Comparison of ENCODE assay signal across 8 mouse cellular contexts in genomic region chr1:75435475-75436328, GRCm38 (mm10). TPM values are rescaled to one million over a fixed set of nuclear protein-coding genes. Genes with fewer than 3 reads are reported as not detected.
A peak's percentile ranks its signal among the peaks of the same experiment; 100 is the strongest.
DNase-seq lines count a peak whose midpoint lies in the region; ATAC-seq and TF ChIP-seq lines count a peak whose summit lies in the region.

Gene Gmppa (plus strand): TSS chr1:75435930.

- peak; percentile 93 for DNase-seq in MEL (ENCODE audit: low read depth, low spot score)
- peak; percentile 78 for DNase-seq in cerebellum, adult 11-12 months
- DNase-seq in forelimb bud, embryonic 11.5 days (ENCODE audit: low read depth, low spot score): peak; percentile 86
- peak; percentile 81 for DNase-seq in heart, postnatal 4 days
- DNase-seq in layer of hippocampus, adult 2 months (ENCODE audit: low spot score in 2 of 2): peak; percentile 81 to 87
- DNase-seq in lung, embryonic 14.5 days: peak; percentile 96
- DNase-seq in thymus, postnatal 0 days (ENCODE audit: low spot score): peak; percentile 72

- peak within 1 kb of the TSS; percentile 51 for H3K27ac ChIP-seq in MEL (ENCODE audit: control insufficient read depth, low read depth, low read length)
- peak within 1 kb of the TSS; percentile 91 for H3K27ac ChIP-seq in layer of hippocampus, adult 2 months
- H3K27ac ChIP-seq in lung, embryonic 14.5 days (ENCODE audit: low read depth): peak within 1 kb of the TSS; percentile 75; the same call in 1 of the 2 replicates
- H3K27ac ChIP-seq in olfactory bulb, adult 2 months (ENCODE audit: insufficient read depth, low read depth, low read length): no peak within 1 kb of the TSS

- peak; percentile 89 for ATAC-seq in lung, embryonic 14.5 days (ENCODE audit: insufficient read depth)

- TF ChIP-seq RAD21 in MEL (IDR thresholded peaks at IDR 0.05; ENCODE audit: low read depth, low read length): no peak

- WGBS in lung, embryonic 14.5 days: 5% methylated on average over 28 of the region's 28 CpGs
- WGBS in olfactory bulb, adult 2 months: 5% methylated on average over 28 of the region's 28 CpGs

- H3K27me3 ChIP-seq in MEL (ENCODE audit: control insufficient read depth in 1 of 2, insufficient read depth in 2 of 2, low read length in 2 of 2): no peaks in the 10 kb centered on the region; a peak in 3 of 4 replicates
- no peaks in the 10 kb centered on the region for H3K27me3 ChIP-seq in lung, embryonic 14.5 days (ENCODE audit: insufficient read depth, low read length)

- peak; percentile 66 to 95; a peak in 3 of 4 replicates for TF ChIP-seq POLR2A in MEL (IDR thresholded peaks at IDR 0.05; ENCODE audit: control insufficient read depth in 1 of 2, insufficient read depth in 1 of 2, low read depth in 1 of 2, low read length in 2 of 2, poor library complexity in 1 of 2)
- peak; percentile 38; the same call in 1 of the 2 replicates for TF ChIP-seq POLR2A in olfactory bulb, adult 2 months (IDR thresholded peaks at IDR 0.05; ENCODE audit: insufficient read depth, low read depth, low read length)

- no peak for TF ChIP-seq CTCF in MEL (IDR thresholded peaks at IDR 0.05 in 2 of 3, conservative IDR thresholded peaks at IDR 0.05 in 1 of 3; ENCODE audit: control insufficient read depth in 1 of 3, insufficient read depth in 1 of 3, low read depth in 2 of 3, low read length in 3 of 3, poor library complexity in 1 of 3, severe bottlenecking in 1 of 3)
- TF ChIP-seq CTCF in layer of hippocampus, adult 2 months (conservative IDR thresholded peaks at IDR 0.05): no peak
- TF ChIP-seq CTCF in lung, embryonic 14.5 days (IDR thresholded peaks at IDR 0.05; ENCODE audit: low read depth): no peak
- TF ChIP-seq CTCF in olfactory bulb, adult 2 months (IDR thresholded peaks at IDR 0.05; ENCODE audit: insufficient read depth, low read depth, low read length): no peak

- H3K4me3 ChIP-seq in MEL (ENCODE audit: control insufficient read depth in 1 of 2, insufficient read depth in 1 of 2, low read depth in 2 of 2, low read length in 2 of 2): peak within 1 kb of the TSS; percentile 59 to 87
- H3K4me3 ChIP-seq in layer of hippocampus, adult 2 months: peak within 1 kb of the TSS; percentile 88
- H3K4me3 ChIP-seq in lung, embryonic 14.5 days (ENCODE audit: low read depth, low read length): peak within 1 kb of the TSS; percentile 66
- peak within 1 kb of the TSS; percentile 48 for H3K4me3 ChIP-seq in olfactory bulb, adult 2 months (ENCODE audit: insufficient read depth, low read depth, low read length)

- H3K9me3 ChIP-seq in MEL (replicated peaks; ENCODE audit: insufficient read depth, low read length): no peaks in the 10 kb centered on the region
- H3K9me3 ChIP-seq in lung, embryonic 14.5 days (ENCODE audit: low read depth, low read length): no peaks in the 10 kb centered on the region

- TF ChIP-seq EP300 in MEL (IDR thresholded peaks at IDR 0.05; ENCODE audit: low read depth in 1 of 2, low read length in 2 of 2): no peak

- peak within 1 kb of the TSS; percentile 86 for H3K9ac ChIP-seq in MEL (ENCODE audit: control insufficient read depth, low read depth, low read length, poor library complexity, severe bottlenecking)
- H3K9ac ChIP-seq in lung, embryonic 14.5 days: peak within 1 kb of the TSS; percentile 77

- H3K36me3 ChIP-seq in MEL (ENCODE audit: control insufficient read depth in 1 of 2, insufficient read depth in 2 of 2, low read length in 2 of 2): peaks cover 0 to 5% of the 10 kb centered on the region in 2 experiments; a peak in 2 of 4 replicates
- H3K36me3 ChIP-seq in lung, embryonic 14.5 days (ENCODE audit: insufficient read depth): peaks cover 6% of the 10 kb centered on the region

- H3K4me1 ChIP-seq in MEL (ENCODE audit: control insufficient read depth in 1 of 2, insufficient read depth in 2 of 2, low read length in 2 of 2): peaks cover 4 to 12% of the 10 kb centered on the region in 2 experiments; a peak in 3 of 4 replicates
- H3K4me1 ChIP-seq in lung, embryonic 14.5 days (ENCODE audit: insufficient read depth): peaks cover 7% of the 10 kb centered on the region; the same call in 1 of the 2 replicates
- H3K4me1 ChIP-seq in olfactory bulb, adult 2 months (ENCODE audit: control insufficient read depth, insufficient read depth, low read length): peaks cover 6% of the 10 kb centered on the region

- no peaks in the 10 kb centered on the region; the same call in 1 of the 2 replicates for H3K79me2 ChIP-seq in MEL (ENCODE audit: control insufficient read depth, insufficient read depth, low read length, poor library complexity)

- H3K4me2 ChIP-seq in lung, embryonic 14.5 days: peak within 1 kb of the TSS; percentile 87

TF ChIP-seq in MEL, 35 proteins besides CTCF, POLR2A, EP300 and RAD21:
- TF ChIP-seq USF2 (IDR thresholded peaks at IDR 0.05; ENCODE audit: borderline replicate concordance in 1 of 2, insufficient read depth in 1 of 2, low read depth in 1 of 2, low read length in 2 of 2) (no peak), GATA1 (IDR thresholded peaks at IDR 0.05; ENCODE audit: low read depth, low read length) (no peak), ZMIZ1 (IDR thresholded peaks at IDR 0.05; ENCODE audit: low read depth, low read length) (peak; percentile 58; the same call in 1 of the 2 replicates), USF1 (IDR thresholded peaks at IDR 0.05; ENCODE audit: low read depth, low read length) (0 out of 2 replicates have a peak, but pooled peaks have one; percentile 13), ZKSCAN1 (IDR thresholded peaks at IDR 0.05; ENCODE audit: low read depth, low read length) (no peak), MYC (IDR thresholded peaks at IDR 0.05; ENCODE audit: low read depth, low read length) (peak; percentile 55; the same call in 1 of the 2 replicates), MAX (IDR thresholded peaks at IDR 0.05; ENCODE audit: low read length) (0 out of 2 replicates have a peak, but pooled peaks have one; percentile 42), ZC3H11A (IDR thresholded peaks at IDR 0.05; ENCODE audit: low read depth, low read length) (no peak), NELFE (IDR thresholded peaks at IDR 0.05; ENCODE audit: low read depth, low read length) (peak; percentile 68), RCOR1 (IDR thresholded peaks at IDR 0.05; ENCODE audit: low read depth, low read length) (no peak), MAZ (IDR thresholded peaks at IDR 0.05; ENCODE audit: low read depth, low read length) (peak; percentile 68; the same call in 1 of the 2 replicates), BHLHE40 (IDR thresholded peaks at IDR 0.05; ENCODE audit: borderline replicate concordance, low read depth, low read length) (no peak), HCFC1 (IDR thresholded peaks at IDR 0.05; ENCODE audit: low read depth, low read length) (peak; percentile 100), ELF1 (IDR thresholded peaks at IDR 0.05; ENCODE audit: low read depth, low read length) (peak; percentile 100), MEF2A (IDR thresholded peaks at IDR 0.05; ENCODE audit: extremely low read depth, insufficient replicate concordance, low read depth, low read length, poor library complexity, severe bottlenecking) (no peak), KAT2A (conservative IDR thresholded peaks at IDR 0.05; ENCODE audit: low read depth, low read length) (peak; percentile 92), TBP (IDR thresholded peaks at IDR 0.05; ENCODE audit: low read depth, low read length) (peak; percentile 58), POLR2AphosphoS2 (IDR thresholded peaks at IDR 0.05; ENCODE audit: low read length) (peak; percentile 86), JUND (IDR thresholded peaks at IDR 0.05; ENCODE audit: low read depth, low read length) (no peak), SIN3A (IDR thresholded peaks at IDR 0.05; ENCODE audit: low read length) (peak; percentile 97), MYB (IDR thresholded peaks at IDR 0.05; ENCODE audit: low read depth, low read length) (no peak), POLR2AphosphoS5 (IDR thresholded peaks at IDR 0.05; ENCODE audit: borderline replicate concordance, low read depth, low read length) (0 out of 2 replicates have a peak, but pooled peaks have one; percentile 38), CHD2 (IDR thresholded peaks at IDR 0.05; ENCODE audit: low read length) (peak; percentile 99), TAL1 (IDR thresholded peaks at IDR 0.05; ENCODE audit: low read length) (no peak), UBTF (IDR thresholded peaks at IDR 0.05; ENCODE audit: borderline replicate concordance, insufficient read depth, low read depth, low read length) (no peak), MXI1 (IDR thresholded peaks at IDR 0.05; ENCODE audit: low read depth, low read length) (peak; percentile 92), CHD1 (IDR thresholded peaks at IDR 0.05; ENCODE audit: low read depth, low read length) (0 out of 2 replicates have a peak, but pooled peaks have one; percentile 18), GABPA (IDR thresholded peaks at IDR 0.05; ENCODE audit: low read depth, low read length) (no peak), TCF12 (IDR thresholded peaks at IDR 0.05; ENCODE audit: low read depth, low read length) (peak; percentile 79), ZNF384 (IDR thresholded peaks at IDR 0.05; ENCODE audit: low read depth, low read length) (no peak), SMC3 (IDR thresholded peaks at IDR 0.05; ENCODE audit: low read depth, low read length) (no peak), ETS1 (IDR thresholded peaks at IDR 0.05; ENCODE audit: low read depth, low read length) (no peak)

RNA-seq across cellular contexts. Expression of gene Gmppa, which starts in this region (rescaled TPM):
- total RNA-seq in MEL (2012; rRNA removed): 63.8 and 65.0 TPM in 2 replicates
- 100 to 1,000 TPM in 1 of 2 experiments, not detected in 1; 145 TPM for polyA plus RNA-seq in MEL (2012; ENCODE audit: insufficient read depth in 1 of 2, insufficient read length in 2 of 2, low read depth in 1 of 2, low replicate concordance in 2 of 2, missing spikeins in 1 of 2)
- 10 to 100 TPM; 41.1 to 41.4 TPM for total RNA-seq in heart, postnatal 4 days (2021)
- total RNA-seq in layer of hippocampus, adult 2 months (2021): 10 to 100 TPM; 72.9 to 76.0 TPM
- 61.2 and 67.3 TPM in 2 replicates for polyA plus RNA-seq in lung, embryonic 14.5 days (2014; fragmentation: Nextera tagmentation; extraction: Ambion mirVana)
- not detected in 2 replicates for polyA plus RNA-seq in olfactory bulb, adult 2 months (2012; ENCODE audit: insufficient read depth, insufficient read length, low replicate concordance, missing spikeins)
- polyA plus RNA-seq in thymus, postnatal 0 days (2015; fragmentation: Nextera tagmentation; extraction: Ambion mirVana): 51.4 and 58.5 TPM in 2 replicates
